Mouse (Mus musculus): Measurements from ENCODE around the gene Gm45837. TPM values are rescaled to one million over a fixed set of nuclear protein-coding genes. Genes with fewer than 3 reads are reported as not detected.

The Gm45837 gene
- not detected for polyA plus RNA-seq (2014; fragmentation: Illumina TruSeq; extraction: RNeasy Lipid Tissue Mini Kit (QIAGEN cat#74804); ENCODE audit: low read depth, low replicate concordance)

DNA sequence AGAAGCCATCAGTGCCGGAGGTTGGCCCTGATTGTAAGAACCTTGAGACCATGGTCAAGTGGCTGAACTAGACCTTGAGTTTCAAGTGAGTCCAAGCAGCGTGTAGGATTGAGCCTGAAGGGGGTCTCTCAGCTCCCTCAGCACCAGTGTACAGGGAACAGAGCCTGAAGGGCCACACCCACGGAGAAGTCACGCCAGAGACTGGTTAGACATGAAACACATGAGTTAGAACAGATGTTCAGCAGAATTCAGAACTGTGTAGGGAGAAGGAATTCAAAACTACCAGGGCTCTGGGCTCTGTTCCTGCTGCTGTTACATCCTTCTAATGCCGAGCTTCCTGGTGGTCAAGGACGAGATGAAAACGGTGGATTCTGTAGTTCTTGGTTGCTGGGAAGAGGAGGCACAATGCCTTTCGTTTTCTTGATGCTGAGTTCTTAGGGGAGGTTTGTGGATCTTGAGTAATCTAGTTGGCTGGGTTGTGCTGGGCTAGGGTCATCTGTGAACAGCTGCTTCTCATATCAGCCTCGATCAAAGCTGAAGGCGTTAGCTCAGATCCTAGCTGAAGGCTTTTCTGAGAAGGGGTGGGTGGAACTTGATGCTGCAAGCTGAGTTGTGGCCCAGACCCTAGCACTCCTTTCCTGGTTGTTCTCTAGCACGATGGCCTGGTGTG is at the start of gene Gm45837:
Gene Gm45837, plus strand, starts transcription at position 620 of the 670 bp plus-strand sequence.

DNA sequence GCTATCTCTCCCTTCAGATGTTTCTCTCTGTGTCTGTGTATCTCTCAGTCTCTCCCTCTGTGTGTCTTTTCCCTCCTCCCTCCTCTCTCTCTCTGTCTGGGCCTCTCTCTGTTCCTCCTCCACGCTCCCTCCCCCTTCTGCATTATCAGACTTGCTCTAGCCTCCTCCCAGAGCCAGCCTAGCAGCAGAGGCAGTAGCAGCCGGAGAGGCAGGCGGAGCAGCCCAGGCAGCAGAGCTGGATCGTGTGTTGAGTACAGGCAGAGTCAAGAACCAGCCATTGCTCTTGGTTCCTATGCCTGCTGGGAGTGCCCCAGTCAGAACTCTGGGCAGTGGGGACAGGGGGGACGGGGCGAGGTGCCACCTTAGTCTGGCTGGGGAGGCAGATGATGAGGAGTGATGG is 10.8 kb downstream of the Gm45837 start, which contains the start of gene Pde2a:
Gene Pde2a, plus strand, starts transcription at position 163 of the 400 bp plus-strand sequence.

Other genes starting within 250 kb of the Gm45837 start
- gene Atg16l2, start 108.6 kb upstream of the Gm45837 start, polyA plus RNA-seq (2014; fragmentation: Illumina TruSeq; extraction: RNeasy Lipid Tissue Mini Kit (QIAGEN cat#74804); ENCODE audit: low read depth, low replicate concordance), result 2.6 TPM
- 39.0 TPM for gene Stard10, start 93.8 kb upstream of the Gm45837 start, polyA plus RNA-seq (2014; fragmentation: Illumina TruSeq; extraction: RNeasy Lipid Tissue Mini Kit (QIAGEN cat#74804); ENCODE audit: low read depth, low replicate concordance)
- gene Arap1, start 62.8 kb upstream of the Gm45837 start, polyA plus RNA-seq (2014; fragmentation: Illumina TruSeq; extraction: RNeasy Lipid Tissue Mini Kit (QIAGEN cat#74804); ENCODE audit: low read depth, low replicate concordance), result 7.2 TPM
- 5.7 TPM for gene Pde2a, start 10.8 kb downstream of the Gm45837 start, polyA plus RNA-seq (2014; fragmentation: Illumina TruSeq; extraction: RNeasy Lipid Tissue Mini Kit (QIAGEN cat#74804); ENCODE audit: low read depth, low replicate concordance)
- gene Art2b, start 174.7 kb downstream of the Gm45837 start, polyA plus RNA-seq (2014; fragmentation: Illumina TruSeq; extraction: RNeasy Lipid Tissue Mini Kit (QIAGEN cat#74804); ENCODE audit: low read depth, low replicate concordance), result 2.3 TPM

Data from sigmoid colon, adult 10 weeks (tissue).